Mouse (Mus musculus): ENCODE data around the gene Cdc34.

DNA sequence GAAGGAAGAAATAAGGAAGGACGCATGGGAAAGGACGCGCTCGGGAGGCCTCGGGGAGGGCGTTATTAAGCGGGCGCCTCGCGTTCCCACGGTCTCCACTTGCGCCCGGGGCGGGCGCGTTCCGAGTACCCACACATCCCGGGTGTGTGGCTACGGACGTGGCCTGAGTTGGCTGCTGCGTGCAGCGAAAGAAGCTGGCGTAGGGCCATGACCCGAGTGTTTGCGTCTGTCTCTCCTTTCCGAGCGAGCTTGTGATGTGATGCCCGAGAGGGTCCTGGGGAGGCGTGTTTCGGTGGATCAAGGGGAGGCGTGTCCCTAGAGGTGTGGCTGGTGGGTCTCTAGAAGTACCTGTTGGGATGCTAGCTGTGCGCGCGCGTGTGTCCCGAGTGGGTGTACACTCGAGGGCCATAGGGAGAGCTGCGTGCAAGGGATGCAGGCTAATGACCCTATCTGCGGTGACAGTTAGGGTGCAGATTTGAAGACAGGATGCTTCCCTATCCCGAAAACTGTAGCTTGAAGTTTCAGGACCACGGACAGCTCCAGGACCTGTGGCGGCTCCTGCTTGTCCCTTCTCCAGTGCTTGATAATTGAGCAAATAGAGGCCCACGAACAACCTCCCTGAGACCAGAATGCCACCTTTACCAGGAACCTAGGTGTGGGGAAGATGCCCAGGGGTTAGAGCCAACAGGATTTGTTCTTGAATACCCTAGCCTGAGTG, 35.8 kb downstream of the Cdc34 start:
- no peak for TF ChIP-seq CTCF (IDR thresholded peaks at IDR 0.05; ENCODE audit: low read depth, low read length)
- TF ChIP-seq POLR2A (IDR thresholded peaks at IDR 0.05; ENCODE audit: borderline replicate concordance, low read depth, low read length) = no peak

All from bone marrow macrophage, adult 2 months (primary cell).